In the genomic region with DNA sequence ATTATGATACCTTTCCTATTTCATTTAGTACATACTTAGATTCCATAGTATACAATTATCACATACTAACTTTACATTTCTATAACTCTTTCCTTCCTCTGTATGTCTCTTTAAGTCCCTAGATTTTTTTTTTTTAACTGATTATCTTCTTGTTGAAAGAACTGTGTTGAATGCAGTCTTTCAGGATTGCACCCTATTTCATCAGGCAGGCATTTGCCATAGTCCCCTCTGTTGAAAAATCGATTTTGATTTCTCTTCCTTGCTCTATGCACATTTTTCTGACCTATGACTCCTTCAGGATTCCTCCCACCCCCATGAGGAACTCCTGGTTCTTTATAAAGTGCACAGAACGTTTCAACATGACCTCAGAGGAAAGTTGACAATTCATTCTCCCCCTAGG, we compare ENCODE assay signal across 24 mouse cellular contexts.
A peak's percentile ranks its signal among the peaks of the same experiment; 100 is the strongest.
DNase-seq lines count a peak whose midpoint lies in the region; ATAC-seq and TF ChIP-seq lines count a peak whose summit lies in the region.
"Had no signal": no experiment of that assay in that cellular context is flagged by ENCODE, and none has a peak within 500 bp of the region (broad histone marks: within the 10 kb centered on the region; RNA-seq: fewer than 3 reads in every experiment).

No protein-coding gene starts in this region.

- no peak overlapping the region for H3K9ac ChIP-seq in midbrain, embryonic 11.5 days (ENCODE audit: low read length)
- no peak overlapping the region for H3K9ac ChIP-seq in midbrain, embryonic 15.5 days
- H3K9ac ChIP-seq: embryonic facial prominence, embryonic 13.5 days; embryonic facial prominence, embryonic 15.5 days; forebrain, embryonic 13.5 days; forebrain, embryonic 15.5 days; forebrain, postnatal 0 days had no signal

- no peaks in the 10 kb centered on the region for H3K27me3 ChIP-seq in midbrain, embryonic 11.5 days (ENCODE audit: control insufficient read depth, insufficient read depth, low read length)
- no peaks in the 10 kb centered on the region for H3K27me3 ChIP-seq in midbrain, embryonic 15.5 days (replicated peaks)
- H3K27me3 ChIP-seq: CH12.LX; embryonic facial prominence, embryonic 13.5 days; embryonic facial prominence, embryonic 15.5 days; forebrain, embryonic 13.5 days; forebrain, embryonic 15.5 days had no signal

- no peak overlapping the region for H3K27ac ChIP-seq in midbrain, embryonic 11.5 days (ENCODE audit: low read depth, low read length)
- H3K27ac ChIP-seq in midbrain, embryonic 15.5 days = no peak overlapping the region
- peak overlapping the region; percentile 45; the same call in 1 of the 2 replicates for H3K27ac ChIP-seq in embryonic fibroblast, embryonic 13.5 days (ENCODE audit: insufficient read depth, low read length)
- H3K27ac ChIP-seq: embryonic facial prominence, embryonic 13.5 days; embryonic facial prominence, embryonic 15.5 days; forebrain, embryonic 13.5 days; forebrain, embryonic 15.5 days had no signal

- no peak for TF ChIP-seq POLR2A in embryonic fibroblast, embryonic 13.5 days (IDR thresholded peaks at IDR 0.05; ENCODE audit: low read depth, low read length)

- intact Hi-C loops in left cerebral cortex, postnatal 4 days (cut with DNase I) = no loop called here

- no peaks in the 10 kb centered on the region for H3K9me3 ChIP-seq in midbrain, embryonic 11.5 days (ENCODE audit: control insufficient read depth, low read length)
- H3K9me3 ChIP-seq in midbrain, embryonic 15.5 days = no peaks in the 10 kb centered on the region
- H3K9me3 ChIP-seq: embryonic facial prominence, embryonic 13.5 days; embryonic facial prominence, embryonic 15.5 days; forebrain, embryonic 13.5 days; forebrain, embryonic 15.5 days had no signal

- no peak for ATAC-seq in midbrain, embryonic 11.5 days (ENCODE audit: low FRiP score)
- ATAC-seq in midbrain, embryonic 15.5 days (replicated peaks) = no peak
- ATAC-seq: CD4-positive, CD25-positive, alpha-beta regulatory T cell, adult 4 months; forebrain, embryonic 13.5 days; forebrain, embryonic 15.5 days; forebrain, postnatal 0 days had no signal

- H3K4me2 ChIP-seq in midbrain, embryonic 11.5 days = no peak overlapping the region
- H3K4me2 ChIP-seq in midbrain, embryonic 15.5 days = no peak overlapping the region
- H3K4me2 ChIP-seq: embryonic facial prominence, embryonic 13.5 days; embryonic facial prominence, embryonic 15.5 days; forebrain, embryonic 13.5 days; forebrain, embryonic 15.5 days had no signal

- H3K36me3 ChIP-seq in midbrain, embryonic 11.5 days (ENCODE audit: control insufficient read depth, insufficient read depth, low read length) = no peaks in the 10 kb centered on the region
- no peaks in the 10 kb centered on the region for H3K36me3 ChIP-seq in midbrain, embryonic 15.5 days (replicated peaks)
- H3K36me3 ChIP-seq: embryonic facial prominence, embryonic 13.5 days; embryonic facial prominence, embryonic 15.5 days; forebrain, embryonic 15.5 days; G1E had no signal

- WGBS in midbrain, embryonic 11.5 days = 60% methylated on average over 2 of the region's 2 CpGs
- 55% methylated on average over 2 of the region's 2 CpGs for WGBS in midbrain, embryonic 15.5 days

- no peak overlapping the region for H3K4me3 ChIP-seq in midbrain, embryonic 11.5 days (ENCODE audit: low read depth, low read length)
- H3K4me3 ChIP-seq in midbrain, embryonic 15.5 days = no peak overlapping the region
- no peak overlapping the region for H3K4me3 ChIP-seq in embryonic fibroblast, embryonic 13.5 days (ENCODE audit: insufficient read depth, low read length)
- H3K4me3 ChIP-seq: embryonic facial prominence, embryonic 13.5 days; embryonic facial prominence, embryonic 15.5 days; forebrain, embryonic 13.5 days; forebrain, embryonic 15.5 days had no signal

- peak; percentile 12 for DNase-seq in midbrain, embryonic 11.5 days (ENCODE audit: low spot score, missing footprints)
- no peak for DNase-seq in left cerebral cortex, postnatal 4 days
- no peak for DNase-seq in spleen, adult 18-20 months
- DNase-seq: adrenal gland, adult 2 months; adrenal gland, postnatal 10 days; adrenal gland, postnatal 25 days; B cell, adult 2 months; cerebellum, adult 11 months; cerebellum, adult 18-20 months; cerebellum, adult 8-10 months; cerebellum, adult 9-11 months; cerebellum, postnatal 14 days; cerebellum, postnatal 36 days; embryo, embryonic 11 days; forebrain, postnatal 0 days had no signal

- no peaks in the 10 kb centered on the region for H3K4me1 ChIP-seq in midbrain, embryonic 11.5 days (ENCODE audit: control insufficient read depth, insufficient read depth, low read length)
- H3K4me1 ChIP-seq in midbrain, embryonic 15.5 days = no peaks in the 10 kb centered on the region
- no peaks in the 10 kb centered on the region for H3K4me1 ChIP-seq in embryonic fibroblast, embryonic 13.5 days (ENCODE audit: control insufficient read depth, insufficient read depth, low read length)
- H3K4me1 ChIP-seq: embryonic facial prominence, embryonic 13.5 days; embryonic facial prominence, embryonic 15.5 days; forebrain, embryonic 13.5 days; forebrain, embryonic 15.5 days had no signal

- TF ChIP-seq CTCF in embryonic fibroblast, embryonic 13.5 days (IDR thresholded peaks at IDR 0.05; ENCODE audit: borderline replicate concordance, insufficient read depth, low read length) = no peak
